Mouse (Mus musculus): Measurements from ENCODE around the gene Mtmr3. TPM values are rescaled to one million over a fixed set of nuclear protein-coding genes. Genes with fewer than 3 reads are reported as not detected.

The Mtmr3 gene
- total and polyA plus RNA-seq, 3 experiments, result 26.4 to 81.4 (median 68.9) TPM

- H3K4me1 ChIP-seq (ENCODE audit: insufficient read depth, low read depth, low read length), result peaks cover 4% of the 10 kb centered on the region; the same call in 1 of the 2 replicates
- ATAC-seq (ENCODE audit: extremely low read depth, insufficient number of reproducible peaks, low FRiP score, poor library complexity, severe bottlenecking) (no peak), DNase-seq (ENCODE audit: low spot score) (no peak)
- peaks cover 83% of the 10 kb centered on the region for H3K36me3 ChIP-seq (replicated peaks)
- H3K9me3 ChIP-seq (replicated peaks), result no peaks in the 10 kb centered on the region
- H3K27me3 ChIP-seq (ENCODE audit: insufficient read depth, low read length), result no peaks in the 10 kb centered on the region
- no peak overlapping the region for H3K4me3 ChIP-seq (ENCODE audit: low read depth, low read length)
- no peak for TF ChIP-seq GATA2 (IDR thresholded peaks at IDR 0.05; ENCODE audit: borderline replicate concordance, low read depth, low read length)
- no peak for TF ChIP-seq POLR2AphosphoS5 (IDR thresholded peaks at IDR 0.05; ENCODE audit: insufficient replicate concordance, low read depth, low read length)
- TF ChIP-seq GATA1 (IDR thresholded peaks at IDR 0.05; ENCODE audit: borderline replicate concordance, low read length), result no peak
- no peak for TF ChIP-seq CTCF (IDR thresholded peaks at IDR 0.05; ENCODE audit: low read depth, low read length)
- TF ChIP-seq TAL1 (conservative IDR thresholded peaks at IDR 0.05; ENCODE audit: low read depth, low read length), result no peak
Measured at GRCm38 (mm10) chr11:4522142-4522664, 72.5 kb downstream of the Mtmr3 start.

DNA sequence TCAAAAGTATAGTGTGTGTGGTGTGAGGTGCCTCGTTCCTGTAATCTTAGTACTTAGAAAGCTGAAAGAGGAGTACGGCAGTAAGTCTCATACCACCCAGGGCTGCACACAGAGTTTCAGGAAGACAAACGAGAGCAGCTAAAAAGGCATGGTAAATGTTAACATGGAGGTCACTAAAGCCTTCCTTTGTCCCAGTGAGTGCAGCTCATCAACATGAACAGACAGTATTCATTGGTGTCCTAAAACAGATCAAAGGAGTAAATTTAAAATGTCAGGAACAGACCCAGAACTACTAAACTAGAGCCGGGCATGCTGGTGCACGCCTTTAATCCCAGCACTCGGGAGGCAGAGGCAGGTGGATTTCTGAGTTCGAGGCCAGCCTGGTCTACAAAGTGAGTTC, 75.7 kb downstream of the Mtmr3 start:
- DNase-seq (ENCODE audit: low spot score) (no peak), ATAC-seq (ENCODE audit: extremely low read depth, insufficient number of reproducible peaks, low FRiP score, poor library complexity, severe bottlenecking) (no peak)
- peaks cover 85% of the 10 kb centered on the region for H3K36me3 ChIP-seq (replicated peaks)
- H3K4me3 ChIP-seq (ENCODE audit: low read depth, low read length), result no peak overlapping the region
- TF ChIP-seq GATA2 (IDR thresholded peaks at IDR 0.05; ENCODE audit: borderline replicate concordance, low read depth, low read length) (no peak), GATA1 (IDR thresholded peaks at IDR 0.05; ENCODE audit: borderline replicate concordance, low read length) (no peak), TAL1 (conservative IDR thresholded peaks at IDR 0.05; ENCODE audit: low read depth, low read length) (no peak), CTCF (IDR thresholded peaks at IDR 0.05; ENCODE audit: low read depth, low read length) (no peak), POLR2AphosphoS5 (IDR thresholded peaks at IDR 0.05; ENCODE audit: insufficient replicate concordance, low read depth, low read length) (no peak)
- H3K9me3 ChIP-seq (replicated peaks), result no peaks in the 10 kb centered on the region
- H3K27me3 ChIP-seq (ENCODE audit: insufficient read depth, low read length), result no peaks in the 10 kb centered on the region
- 0 out of 2 replicates have a peak, but pooled peaks cover 4% of the 10 kb centered on the region for H3K4me1 ChIP-seq (ENCODE audit: insufficient read depth, low read depth, low read length)

DNA sequence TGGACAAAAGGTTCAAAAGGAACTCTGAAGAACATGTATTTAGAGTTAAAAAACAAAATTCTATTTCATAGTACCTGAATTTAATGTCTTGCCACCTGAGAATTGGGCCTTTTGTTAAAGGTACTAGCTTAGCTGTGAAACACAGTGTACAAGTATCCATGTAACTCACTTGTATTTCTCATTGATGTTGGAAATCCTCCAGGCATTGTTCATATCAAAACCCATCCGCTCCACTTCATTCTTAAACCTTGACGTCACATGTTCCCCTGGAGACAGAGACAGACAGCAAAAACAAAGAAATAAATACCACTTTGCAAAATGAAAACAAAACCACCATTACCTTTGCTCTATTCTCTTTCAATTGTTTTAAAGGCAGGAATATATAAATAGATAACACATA, 87.2 kb downstream of the Mtmr3 start:
- ATAC-seq (ENCODE audit: extremely low read depth, insufficient number of reproducible peaks, low FRiP score, poor library complexity, severe bottlenecking), result no peak
- no peak for DNase-seq (ENCODE audit: low spot score)
- H3K9me3 ChIP-seq (replicated peaks), result no peaks in the 10 kb centered on the region
- H3K4me1 ChIP-seq (ENCODE audit: insufficient read depth, low read depth, low read length), result peaks cover 4% of the 10 kb centered on the region
- TF ChIP-seq TAL1 (conservative IDR thresholded peaks at IDR 0.05; ENCODE audit: low read depth, low read length) (no peak), GATA1 (IDR thresholded peaks at IDR 0.05; ENCODE audit: borderline replicate concordance, low read length) (no peak), GATA2 (IDR thresholded peaks at IDR 0.05; ENCODE audit: borderline replicate concordance, low read depth, low read length) (no peak), CTCF (IDR thresholded peaks at IDR 0.05; ENCODE audit: low read depth, low read length) (no peak), POLR2AphosphoS5 (IDR thresholded peaks at IDR 0.05; ENCODE audit: insufficient replicate concordance, low read depth, low read length) (no peak)
- H3K4me3 ChIP-seq (ENCODE audit: low read depth, low read length), result no peak overlapping the region
- H3K27me3 ChIP-seq (ENCODE audit: insufficient read depth, low read length), result no peaks in the 10 kb centered on the region
- H3K36me3 ChIP-seq (replicated peaks), result peaks cover 78% of the 10 kb centered on the region

- Histone ChIP-seq H3K4me1 (ENCODE audit: insufficient read depth, low read depth, low read length) (peaks cover 5% of the 10 kb centered on the region; the same call in 1 of the 2 replicates), H3K9me3 (replicated peaks) (no peaks in the 10 kb centered on the region), H3K36me3 (replicated peaks) (peaks cover 85% of the 10 kb centered on the region)
Measured at GRCm38 (mm10) chr11:4506486-4506885, 88.2 kb downstream of the Mtmr3 start.

DNA sequence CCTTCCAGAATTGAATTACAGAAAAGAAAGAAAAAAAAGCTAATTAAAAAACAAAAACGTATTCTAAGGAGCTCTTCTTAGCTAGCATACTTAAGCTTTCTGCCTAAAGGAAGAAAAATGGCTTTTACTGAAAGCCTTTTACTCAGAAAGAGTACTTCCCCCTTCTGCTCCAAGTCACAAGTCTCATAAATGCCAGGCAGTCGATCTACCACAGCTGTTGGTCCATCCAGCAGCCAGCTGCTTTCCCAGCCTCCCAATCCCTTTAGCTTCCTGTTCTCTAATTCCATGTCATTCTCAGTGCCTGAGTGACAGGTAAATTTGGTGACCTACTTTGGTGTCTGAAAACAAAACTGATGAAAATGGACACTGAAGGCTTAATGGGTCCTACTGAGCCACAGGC, 92.5 kb downstream of the Mtmr3 start:
- Histone ChIP-seq H3K9me3 (replicated peaks) (no peaks in the 10 kb centered on the region), H3K4me3 (ENCODE audit: low read depth, low read length) (no peak overlapping the region), H3K36me3 (replicated peaks) (peaks cover 91% of the 10 kb centered on the region), H3K4me1 (ENCODE audit: insufficient read depth, low read depth, low read length) (peaks cover 14% of the 10 kb centered on the region), H3K27me3 (ENCODE audit: insufficient read depth, low read length) (no peaks in the 10 kb centered on the region)
- DNase-seq (ENCODE audit: low spot score) (no peak), ATAC-seq (ENCODE audit: extremely low read depth, insufficient number of reproducible peaks, low FRiP score, poor library complexity, severe bottlenecking) (no peak)
- TF ChIP-seq POLR2AphosphoS5 (IDR thresholded peaks at IDR 0.05; ENCODE audit: insufficient replicate concordance, low read depth, low read length), result no peak
- no peak for TF ChIP-seq TAL1 (conservative IDR thresholded peaks at IDR 0.05; ENCODE audit: low read depth, low read length)
- no peak for TF ChIP-seq GATA1 (IDR thresholded peaks at IDR 0.05; ENCODE audit: borderline replicate concordance, low read length)
- TF ChIP-seq CTCF (IDR thresholded peaks at IDR 0.05; ENCODE audit: low read depth, low read length), result no peak
- no peak for TF ChIP-seq GATA2 (IDR thresholded peaks at IDR 0.05; ENCODE audit: borderline replicate concordance, low read depth, low read length)

More at GRCm38 (mm10) chr11:4506486-4506885, 88.2 kb downstream of the Mtmr3 start:
- ATAC-seq (ENCODE audit: extremely low read depth, insufficient number of reproducible peaks, low FRiP score, poor library complexity, severe bottlenecking) (no peak), DNase-seq (ENCODE audit: low spot score) (no peak)
- Histone ChIP-seq H3K27me3 (ENCODE audit: insufficient read depth, low read length) (no peaks in the 10 kb centered on the region), H3K4me3 (ENCODE audit: low read depth, low read length) (no peak overlapping the region)
- TF ChIP-seq POLR2AphosphoS5 (IDR thresholded peaks at IDR 0.05; ENCODE audit: insufficient replicate concordance, low read depth, low read length), result no peak
- TF ChIP-seq CTCF (IDR thresholded peaks at IDR 0.05; ENCODE audit: low read depth, low read length), result no peak
- TF ChIP-seq GATA1 (IDR thresholded peaks at IDR 0.05; ENCODE audit: borderline replicate concordance, low read length), result no peak
- no peak for TF ChIP-seq TAL1 (conservative IDR thresholded peaks at IDR 0.05; ENCODE audit: low read depth, low read length)
- TF ChIP-seq GATA2 (IDR thresholded peaks at IDR 0.05; ENCODE audit: borderline replicate concordance, low read depth, low read length), result no peak

DNA sequence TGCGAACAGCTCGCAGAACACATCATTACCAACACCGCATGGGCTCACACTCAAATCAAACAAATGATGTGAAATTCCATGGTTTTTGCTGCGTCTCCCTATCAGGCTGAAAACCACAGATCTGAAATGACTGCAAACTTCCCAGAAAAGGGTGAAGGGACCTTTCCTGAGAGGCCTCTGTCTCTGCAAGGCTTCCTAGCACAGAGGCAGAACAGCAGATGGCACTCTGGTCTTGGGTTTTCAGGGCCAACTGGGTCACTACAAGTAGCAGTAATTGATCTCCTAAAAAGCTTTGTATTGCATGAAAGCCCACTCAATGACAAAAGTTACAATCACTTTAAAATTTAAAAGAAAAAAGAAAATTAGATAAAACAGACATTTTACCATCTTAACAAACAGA, 93.8 kb downstream of the Mtmr3 start:
- no peak for ATAC-seq (ENCODE audit: extremely low read depth, insufficient number of reproducible peaks, low FRiP score, poor library complexity, severe bottlenecking)
- peaks cover 90% of the 10 kb centered on the region for H3K36me3 ChIP-seq (replicated peaks)
- H3K4me3 ChIP-seq (ENCODE audit: low read depth, low read length), result no peak overlapping the region

More for the DNA sequence above, 93.8 kb downstream of the Mtmr3 start:
- Histone ChIP-seq H3K4me1 (ENCODE audit: insufficient read depth, low read depth, low read length) (peaks cover 14% of the 10 kb centered on the region), H3K9me3 (replicated peaks) (no peaks in the 10 kb centered on the region), H3K27me3 (ENCODE audit: insufficient read depth, low read length) (no peaks in the 10 kb centered on the region)
- TF ChIP-seq GATA2 (IDR thresholded peaks at IDR 0.05; ENCODE audit: borderline replicate concordance, low read depth, low read length) (no peak), CTCF (IDR thresholded peaks at IDR 0.05; ENCODE audit: low read depth, low read length) (no peak), TAL1 (conservative IDR thresholded peaks at IDR 0.05; ENCODE audit: low read depth, low read length) (no peak), GATA1 (IDR thresholded peaks at IDR 0.05; ENCODE audit: borderline replicate concordance, low read length) (no peak), POLR2AphosphoS5 (IDR thresholded peaks at IDR 0.05; ENCODE audit: insufficient replicate concordance, low read depth, low read length) (no peak)
- no peak for DNase-seq (ENCODE audit: low spot score)

All from G1E (cell line).